Mouse (Mus musculus): Measurements from ENCODE around the gene Rfc1.

DNA sequence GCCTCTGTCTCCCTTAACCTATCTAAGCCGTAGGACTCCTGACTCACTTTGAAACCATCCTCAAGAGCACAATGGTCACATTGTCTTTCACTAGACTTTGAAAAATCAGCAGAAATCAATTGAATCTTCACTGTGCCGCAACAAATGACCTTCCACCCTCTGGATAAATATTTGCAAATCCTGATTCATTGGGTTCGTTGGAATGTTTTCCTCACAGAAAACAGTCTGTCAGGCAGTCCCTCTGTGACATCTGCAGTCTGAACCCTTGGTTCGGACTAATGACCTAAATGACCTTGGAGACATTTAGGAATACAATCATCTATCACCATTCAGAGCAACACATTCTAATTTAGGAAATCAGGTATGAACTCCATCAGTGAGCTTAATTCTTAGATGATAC, 4.7 kb upstream of the Rfc1 start:
- TF ChIP-seq POLR2A (IDR thresholded peaks at IDR 0.05; ENCODE audit: borderline replicate concordance, extremely low read depth, low read depth, low read length) = no peak
- TF ChIP-seq CTCF (IDR thresholded peaks at IDR 0.05; ENCODE audit: insufficient read depth, low read length) = no peak
